Mouse (Mus musculus): Measurements from ENCODE around the gene Stk33.

The Stk33 gene

GRCm38 (mm10) chr7:109241313-109241712, 197.6 kb downstream of the Stk33 start:
- no peak for DNase-seq (ENCODE audit: low read depth, low spot score)

GRCm38 (mm10) chr7:109239346-109239745, 199.5 kb downstream of the Stk33 start:
- DNase-seq (ENCODE audit: low read depth, low spot score): no peak

- no peak for DNase-seq (ENCODE audit: low read depth, low spot score)
These were observed 200.2 kb downstream of the Stk33 start for GRCm38 (mm10) chr7:109238724-109239123.

- no peak for DNase-seq (ENCODE audit: low read depth, low spot score)
These were observed 203.8 kb downstream of the Stk33 start for GRCm38 (mm10) chr7:109234882-109235640.

GRCm38 (mm10) chr7:109234476-109234875, 204.4 kb downstream of the Stk33 start:
- DNase-seq (ENCODE audit: low read depth, low spot score): no peak

GRCm38 (mm10) chr7:109231881-109232321, 207.0 kb downstream of the Stk33 start:
- DNase-seq (ENCODE audit: low read depth, low spot score): no peak

GRCm38 (mm10) chr7:109231307-109231706, 207.6 kb downstream of the Stk33 start:
- DNase-seq (ENCODE audit: low read depth, low spot score): no peak

- peak; percentile 46 for DNase-seq (ENCODE audit: low read depth, low spot score)
These were observed 208.1 kb downstream of the Stk33 start for GRCm38 (mm10) chr7:109230806-109231205.
